Mouse (Mus musculus) colon, adult 2 months (tissue): ENCODE measurements around the gene Aicda. TPM values are rescaled to one million over a fixed set of nuclear protein-coding genes. Genes with fewer than 3 reads are reported as not detected.

Source experiments
- polyA plus RNA-seq: library from polyadenylated mRNA; depleted of rRNA; stranded (reverse); fragments of >200 nt; gene quantifications from 2 replicates; pipeline ENCODE4 v1.2.3, GENCODE M21; 2012; rRNA removed

Aicda gene
- polyA plus RNA-seq: 0.16 TPM in 1 of 2 replicates, not detected in the other

GRCm38 (mm10) chr6:122553606-122554005 lies at the start of gene Aicda:
Gene Aicda (plus strand): TSS chr6:122553801.

DNA sequence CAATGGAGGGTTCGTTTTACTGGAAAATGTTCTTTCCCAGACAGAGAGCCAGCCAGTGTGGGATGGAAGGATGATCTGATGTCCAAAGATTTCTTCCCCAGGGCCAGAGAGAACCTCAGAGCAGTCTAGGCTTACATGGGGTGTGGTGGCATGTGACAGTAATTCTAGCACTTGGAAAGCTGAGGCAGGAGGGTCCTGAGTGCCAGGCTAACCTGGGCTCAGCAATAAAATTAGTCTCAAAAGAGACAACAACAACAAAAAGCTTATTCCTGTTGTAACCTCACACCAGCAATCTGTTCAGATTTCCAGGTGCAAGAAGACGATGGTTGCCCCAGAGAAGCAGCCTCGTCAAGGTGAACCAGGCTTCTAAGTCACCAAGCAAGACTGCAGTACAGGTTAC lies 48.1 kb upstream of the Aicda start, which contains the start of gene Mfap5:
Gene Mfap5, plus strand, starts transcription at position 301 of the 400 bp plus-strand sequence.

GRCm38 (mm10) chr6:122602242-122602991 lies 48.8 kb downstream of the Aicda start, which contains the start of gene Apobec1:
Gene Apobec1 (minus strand): TSS chr6:122602444.

DNA sequence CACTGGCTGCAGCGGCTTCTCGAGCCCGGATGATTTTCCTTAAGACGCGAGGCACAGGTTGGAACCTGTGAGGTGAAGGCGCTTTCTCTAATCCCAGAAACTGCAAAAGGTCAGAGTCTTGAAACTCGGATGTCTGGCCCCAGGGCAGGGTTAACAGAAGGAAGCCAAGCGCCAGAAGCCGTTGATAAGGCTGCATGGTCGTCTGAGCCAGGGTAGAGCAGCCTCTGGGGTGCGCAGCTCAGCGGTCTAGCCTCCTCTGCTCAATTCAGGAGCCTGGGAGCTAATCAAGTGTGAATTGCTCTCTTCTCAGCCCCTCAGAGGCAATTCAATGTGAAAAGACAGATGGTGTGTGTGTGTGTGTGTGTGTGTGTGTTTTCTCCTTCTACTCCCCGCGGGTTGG lies 56.2 kb downstream of the Aicda start, which contains the start of gene Gdf3:
Gene Gdf3, minus strand, starts transcription at position 317 of the 400 bp plus-strand sequence.

Other genes starting within 250 kb of the Aicda start
- 37.0 and 45.4 TPM in 2 replicates for gene M6pr, start 245.1 kb upstream of the Aicda start, polyA plus RNA-seq
- gene Phc1, start 213.2 kb upstream of the Aicda start, polyA plus RNA-seq: 28.3 and 29.9 TPM in 2 replicates
- gene Rimklb, start 55.0 kb upstream of the Aicda start, polyA plus RNA-seq: 0.06 TPM in 1 of 2 replicates, not detected in the other
- gene Mfap5, start 48.0 kb upstream of the Aicda start, polyA plus RNA-seq: 76.6 and 77.6 TPM in 2 replicates
- gene Apobec1, start 48.6 kb downstream of the Aicda start, polyA plus RNA-seq: 11.5 and 14.2 TPM in 2 replicates
- 0.08 and 0.09 TPM in 2 replicates for gene Gdf3, start 56.3 kb downstream of the Aicda start, polyA plus RNA-seq
- gene Dppa3, start 72.6 kb downstream of the Aicda start, polyA plus RNA-seq: not detected in 2 replicates
- gene Nanog, start 153.7 kb downstream of the Aicda start, polyA plus RNA-seq: not detected in 2 replicates
- gene Slc2a3, start 247.8 kb downstream of the Aicda start, polyA plus RNA-seq: 1.5 and 1.8 TPM in 2 replicates